Mouse (Mus musculus) megakaryocyte, embryonic 14.5 days (primary cell): ENCODE measurements around the gene Gclc.

Experiments
- FLI1 ChIP-seq: IDR thresholded peaks from 2 replicates; pipeline ENCODE4 v1.6.1; 2012; ENCODE audit warnings: low read length, inconsistent platforms, mixed read lengths
- GATA1 ChIP-seq: IDR thresholded peaks from 3 replicates; pipeline ENCODE4 v1.6.1; 2012; ENCODE audit warnings: mixed read lengths, low read length, inconsistent platforms, borderline replicate concordance

DNA sequence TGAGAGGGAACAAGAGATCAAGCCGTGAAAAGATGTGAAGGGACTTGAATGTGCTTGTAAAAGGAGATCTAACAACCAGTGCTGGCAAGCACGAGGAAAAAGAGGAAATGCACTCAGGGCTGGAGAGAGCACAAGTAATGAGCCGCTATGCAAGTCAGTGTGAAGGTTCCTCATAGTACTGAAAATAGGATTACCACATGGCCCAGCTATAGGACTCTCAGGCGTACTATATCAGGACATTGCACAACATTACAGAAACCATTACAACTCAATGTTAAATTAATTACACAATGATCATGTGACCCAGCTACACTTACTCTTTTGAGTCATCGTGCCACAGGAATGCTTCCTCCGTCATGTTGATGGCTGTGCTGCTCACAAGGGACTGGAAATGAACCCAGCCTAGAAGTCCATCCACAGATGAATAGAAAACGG is 74.2 kb downstream of the Gclc start:
- TF ChIP-seq FLI1 (no peak), GATA1 (no peak)
